Mouse (Mus musculus) bone marrow macrophage, adult 2 months (primary cell): Measurements from ENCODE around the gene Xpnpep1.

ENCODE experiments used
- CTCF ChIP-seq: IDR thresholded peaks from 2 replicates; pipeline ENCODE4 v1.5.1; 2012; ENCODE audit warnings: low read depth, mild to moderate bottlenecking, low read length, moderate library complexity
- POLR2A ChIP-seq: IDR thresholded peaks from 2 replicates; pipeline ENCODE4 v1.6.1; 2012; ENCODE audit warnings: mild to moderate bottlenecking, low read depth, low read length, borderline replicate concordance

- TF ChIP-seq CTCF (no peak), POLR2A (no peak)
These were observed 32.4 kb upstream of the Xpnpep1 start for GRCm38 (mm10) chr19:53072406-53072805.
